Mouse (Mus musculus): ENCODE measurements around the gene Gm5741.

The Gm5741 gene

GRCm38 (mm10) chr8:85027516-85027855 lies 40.3 kb downstream of the Gm5741 start:
- DNase-seq: peak; percentile 36

- peak; percentile 99 for DNase-seq
Observed at GRCm38 (mm10) chr8:85026670-85027515, 40.9 kb downstream of the Gm5741 start, which contains the start of gene Trir. Trir (plus strand) TSS chr8:85026823.

DNA sequence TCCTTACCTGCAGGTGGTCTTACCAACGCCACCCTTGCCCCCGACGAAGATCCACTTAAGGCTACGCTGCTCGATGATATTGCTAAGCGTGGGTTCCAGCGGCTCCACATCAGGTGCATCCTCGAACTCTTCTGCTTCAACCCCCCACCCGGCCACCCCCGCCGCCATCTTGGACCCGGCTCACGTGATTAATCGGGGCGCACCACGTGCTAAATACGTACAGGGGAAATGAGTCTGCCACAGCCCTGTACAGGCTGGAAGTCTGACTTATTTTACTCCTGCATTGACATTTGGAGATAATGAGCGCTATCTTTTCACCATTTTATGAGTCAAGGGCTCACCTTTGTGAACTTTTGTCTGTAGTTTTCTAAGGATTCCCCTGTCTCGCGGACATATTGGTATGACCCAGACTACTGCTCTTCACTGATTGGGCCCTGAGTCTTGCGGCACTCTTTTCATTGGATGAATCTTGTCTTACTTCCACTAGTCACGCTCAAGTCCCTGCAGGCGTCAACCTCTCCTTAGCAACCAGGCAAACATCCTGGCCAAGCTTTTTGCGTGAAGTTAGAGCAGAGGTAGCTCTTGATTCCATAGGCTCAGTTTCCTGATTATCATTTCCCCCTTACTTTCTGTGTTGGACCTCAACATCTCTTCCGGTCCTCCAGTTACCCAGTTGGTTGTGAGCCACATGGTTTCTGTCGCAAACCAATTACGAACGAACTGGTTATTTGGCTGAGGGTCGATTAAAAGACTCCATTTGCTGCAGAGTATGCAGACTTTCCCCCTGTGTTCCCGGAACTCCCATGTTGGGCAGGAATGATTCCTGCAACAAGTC lies 42.5 kb downstream of the Gm5741 start, which contains the start of gene Asna1:
TSS of gene Asna1 (minus strand) at position 184 of the 835 bp plus-strand sequence.
- peak; percentile 95 for DNase-seq

DNA sequence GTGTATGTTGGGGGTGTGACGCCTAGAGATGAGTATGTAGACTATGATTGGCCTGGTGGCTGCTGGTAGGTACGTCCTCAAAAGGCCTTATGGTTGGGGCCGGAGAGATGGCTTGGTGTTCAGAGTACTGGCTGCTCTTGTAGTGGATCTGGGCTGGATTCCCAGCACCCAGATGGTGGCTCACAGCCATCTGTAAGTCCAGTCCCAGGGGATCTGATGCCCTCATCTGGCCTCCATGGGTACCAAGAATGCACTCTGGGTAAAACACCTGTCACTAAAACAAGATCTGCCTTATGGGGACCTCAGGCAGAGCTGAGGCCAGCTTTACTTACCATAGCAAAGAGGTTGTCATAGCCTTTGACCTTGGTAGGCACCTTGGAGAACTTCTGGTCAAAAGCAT lies 43.9 kb downstream of the Gm5741 start:
- DNase-seq: no peak

GRCm38 (mm10) chr8:85021514-85022055 lies 46.2 kb downstream of the Gm5741 start:
- DNase-seq: no peak

Data from embryo, embryonic 11 days (tissue).